Mouse (Mus musculus): ENCODE data around the gene Baz1a. TPM values are rescaled to one million over a fixed set of nuclear protein-coding genes. Genes with fewer than 3 reads are reported as not detected.

The Baz1a gene
- polyA plus RNA-seq, 1 experiment: 9.6 TPM

DNA sequence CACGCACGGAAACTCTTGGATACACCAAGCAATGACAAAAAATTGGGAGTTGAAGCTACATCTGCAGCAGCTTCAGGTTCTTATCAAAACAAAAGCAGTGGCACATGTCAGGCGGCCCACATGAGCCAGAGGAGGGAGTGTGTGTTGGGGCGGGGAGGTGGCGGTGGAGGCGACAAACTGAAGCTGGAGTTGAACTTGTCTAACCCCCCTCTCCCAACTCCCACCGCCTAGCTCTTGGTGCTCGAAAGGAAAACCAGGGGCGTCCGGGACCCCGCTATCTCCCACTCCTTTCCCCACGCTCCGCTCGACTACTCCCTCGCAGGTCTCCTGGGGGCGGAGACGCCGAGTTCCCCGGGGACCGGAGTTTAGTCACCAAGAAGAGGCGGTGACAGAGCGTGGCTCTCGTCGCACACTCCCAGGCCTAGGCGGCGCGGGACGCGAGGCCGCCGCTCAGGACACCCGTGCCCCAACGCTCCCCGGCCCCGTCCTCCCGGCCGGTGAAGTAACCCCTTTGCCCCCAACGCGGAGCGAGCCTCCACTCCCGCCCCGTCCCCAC, 29.4 kb downstream of the Baz1a start:
- Histone ChIP-seq H3K27me3 (ENCODE audit: control insufficient read depth, insufficient read depth, low read length) (no peaks in the 10 kb centered on the region), H3K4me1 (replicated peaks; ENCODE audit: control insufficient read depth, insufficient read depth, low read length) (peaks cover 7% of the 10 kb centered on the region), H3K36me3 (ENCODE audit: control insufficient read depth, insufficient read depth, low read length) (0 out of 2 replicates have a peak, but pooled peaks cover 3% of the 10 kb centered on the region), H3K27ac (ENCODE audit: control insufficient read depth, insufficient read depth, low read length) (peak overlapping the region; percentile 0; the same call in 1 of the 2 replicates), H3K4me3 (ENCODE audit: control insufficient read depth, insufficient read depth, low read length) (peak overlapping the region; percentile 60)
- WGBS: 2% methylated on average over 42 of the region's 42 CpGs
- TF ChIP-seq POLR2A (IDR thresholded peaks at IDR 0.05; ENCODE audit: control insufficient read depth, extremely low read depth, insufficient read depth, low read length, poor library complexity) (no peak), CTCF (IDR thresholded peaks at IDR 0.05; ENCODE audit: borderline replicate concordance, control insufficient read depth, extremely low read depth, insufficient read depth, low read length, poor library complexity) (no peak)
- DNase-seq: peak; percentile 63

DNA sequence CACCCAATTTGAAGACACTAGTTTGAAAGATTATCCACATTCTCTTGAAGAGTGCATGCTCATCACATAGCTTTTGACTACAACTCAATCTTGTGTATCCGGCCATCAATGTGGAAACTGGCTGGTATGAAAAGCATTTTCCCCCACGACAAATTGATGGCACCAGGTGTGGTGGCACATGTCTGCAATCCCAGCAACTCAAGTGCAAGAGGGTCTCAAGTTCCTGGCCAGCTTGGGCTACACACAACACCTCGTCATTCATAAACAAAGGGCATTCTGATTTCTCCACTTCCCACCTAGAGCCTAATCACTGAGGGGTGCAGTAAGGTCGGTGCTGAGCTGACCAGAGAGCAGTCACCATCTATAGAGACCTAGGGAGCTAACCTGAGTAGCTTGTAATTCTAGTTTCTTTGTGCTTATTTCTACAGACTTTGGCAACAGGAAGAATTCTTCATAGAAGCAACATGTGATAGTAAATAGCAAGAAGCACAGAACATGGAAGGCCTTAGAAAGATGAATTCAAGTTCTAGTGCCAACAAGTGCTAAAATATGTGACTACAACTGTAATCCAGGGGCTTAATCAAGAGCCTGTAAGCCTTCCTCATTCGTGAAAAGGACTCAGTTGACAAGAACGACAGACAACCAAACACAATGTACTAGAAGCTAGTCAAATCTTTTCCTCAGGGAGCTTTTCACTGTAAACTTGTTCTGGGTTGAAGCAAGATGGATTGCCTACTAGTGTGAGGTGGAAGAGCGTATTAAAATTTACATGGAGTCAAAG, 31.0 kb downstream of the Baz1a start:
- H3K36me3 ChIP-seq (ENCODE audit: control insufficient read depth, insufficient read depth, low read length): 0 out of 2 replicates have a peak, but pooled peaks cover 3% of the 10 kb centered on the region
- WGBS: 91% methylated on average over 7 of the region's 7 CpGs
- no peak for TF ChIP-seq CTCF (IDR thresholded peaks at IDR 0.05; ENCODE audit: borderline replicate concordance, control insufficient read depth, extremely low read depth, insufficient read depth, low read length, poor library complexity)
- TF ChIP-seq POLR2A (IDR thresholded peaks at IDR 0.05; ENCODE audit: control insufficient read depth, extremely low read depth, insufficient read depth, low read length, poor library complexity): no peak
- DNase-seq: no peak
- H3K27ac ChIP-seq (ENCODE audit: control insufficient read depth, insufficient read depth, low read length): no peak overlapping the region
- no peaks in the 10 kb centered on the region for H3K27me3 ChIP-seq (ENCODE audit: control insufficient read depth, insufficient read depth, low read length)
- peaks cover 7% of the 10 kb centered on the region for H3K4me1 ChIP-seq (replicated peaks; ENCODE audit: control insufficient read depth, insufficient read depth, low read length)
- no peak overlapping the region for H3K4me3 ChIP-seq (ENCODE audit: control insufficient read depth, insufficient read depth, low read length)

DNA sequence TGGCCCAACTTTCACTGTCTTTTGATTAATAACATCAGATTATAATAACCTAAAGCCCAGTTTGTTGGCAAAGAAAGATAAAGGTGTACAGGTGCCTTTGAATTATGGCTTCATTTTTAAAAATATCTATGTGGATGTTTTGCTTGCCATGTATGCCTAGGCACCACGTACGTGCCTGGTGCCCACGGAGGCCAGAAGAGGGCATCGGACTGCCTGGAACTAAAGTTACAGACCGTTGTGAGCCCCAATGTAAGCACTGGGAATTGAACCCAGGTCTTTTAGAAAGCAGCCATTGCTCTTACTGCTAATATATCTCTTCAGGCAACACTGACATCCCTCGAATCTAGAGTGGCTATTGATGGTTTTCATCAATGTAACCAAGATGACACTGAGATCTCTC, 32.2 kb downstream of the Baz1a start:
- 96% methylated on average over 6 of the region's 6 CpGs for WGBS

DNA sequence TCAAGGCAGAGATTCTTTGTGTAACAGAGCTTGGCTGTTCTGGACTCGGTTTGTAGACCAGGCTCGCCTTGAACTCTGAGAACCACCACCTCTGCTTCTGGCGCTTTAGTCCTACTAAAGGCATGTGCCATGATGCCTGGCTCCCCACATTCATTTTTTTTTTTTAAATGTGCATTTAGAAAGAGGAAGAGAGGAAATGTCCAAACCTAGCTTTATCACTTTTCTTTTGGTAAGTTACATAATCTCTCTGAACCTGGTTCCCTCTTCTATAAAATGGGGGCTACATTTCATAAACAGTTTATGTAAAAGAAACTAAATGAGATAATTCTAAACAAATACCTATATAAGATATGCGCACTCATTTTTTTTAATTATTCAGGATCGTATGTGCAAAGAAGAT, 33.2 kb downstream of the Baz1a start:
- no peak for DNase-seq

More for the DNA sequence above, 32.2 kb downstream of the Baz1a start:
- Histone ChIP-seq H3K4me1 (replicated peaks; ENCODE audit: control insufficient read depth, insufficient read depth, low read length) (peaks cover 7% of the 10 kb centered on the region), H3K4me3 (ENCODE audit: control insufficient read depth, insufficient read depth, low read length) (no peak overlapping the region), H3K27ac (ENCODE audit: control insufficient read depth, insufficient read depth, low read length) (no peak overlapping the region), H3K36me3 (ENCODE audit: control insufficient read depth, insufficient read depth, low read length) (0 out of 2 replicates have a peak, but pooled peaks cover 3% of the 10 kb centered on the region), H3K27me3 (ENCODE audit: control insufficient read depth, insufficient read depth, low read length) (no peaks in the 10 kb centered on the region)
- TF ChIP-seq CTCF (IDR thresholded peaks at IDR 0.05; ENCODE audit: borderline replicate concordance, control insufficient read depth, extremely low read depth, insufficient read depth, low read length, poor library complexity) (no peak), POLR2A (IDR thresholded peaks at IDR 0.05; ENCODE audit: control insufficient read depth, extremely low read depth, insufficient read depth, low read length, poor library complexity) (no peak)
- DNase-seq: no peak

DNA sequence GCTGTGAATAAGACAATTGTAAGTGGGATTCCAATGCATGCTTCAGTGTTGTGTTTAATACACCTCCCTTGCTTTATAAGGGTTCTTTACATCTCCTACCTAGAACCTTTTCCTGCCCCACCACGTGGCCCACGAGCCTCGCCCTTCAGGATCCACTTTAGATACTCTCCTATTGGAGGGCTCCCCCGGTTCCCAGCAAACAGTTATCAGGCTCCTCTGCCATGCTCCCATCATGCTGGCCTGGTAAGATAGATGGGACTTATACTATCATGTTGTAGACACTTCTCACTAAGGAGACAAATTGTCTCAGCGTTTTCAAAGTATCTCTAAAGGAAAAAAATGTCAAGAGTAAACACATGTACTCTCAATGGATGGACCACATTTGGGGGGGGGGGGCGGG, 33.6 kb downstream of the Baz1a start:
- Histone ChIP-seq H3K4me3 (ENCODE audit: control insufficient read depth, insufficient read depth, low read length) (no peak overlapping the region), H3K36me3 (ENCODE audit: control insufficient read depth, insufficient read depth, low read length) (0 out of 2 replicates have a peak, but pooled peaks cover 3% of the 10 kb centered on the region), H3K27ac (ENCODE audit: control insufficient read depth, insufficient read depth, low read length) (no peak overlapping the region), H3K4me1 (replicated peaks; ENCODE audit: control insufficient read depth, insufficient read depth, low read length) (peaks cover 7% of the 10 kb centered on the region), H3K27me3 (ENCODE audit: control insufficient read depth, insufficient read depth, low read length) (no peaks in the 10 kb centered on the region)
- DNase-seq: no peak
- WGBS: 91% methylated on average over 6 of the region's 6 CpGs
- no peak for TF ChIP-seq CTCF (IDR thresholded peaks at IDR 0.05; ENCODE audit: borderline replicate concordance, control insufficient read depth, extremely low read depth, insufficient read depth, low read length, poor library complexity)
- no peak for TF ChIP-seq POLR2A (IDR thresholded peaks at IDR 0.05; ENCODE audit: control insufficient read depth, extremely low read depth, insufficient read depth, low read length, poor library complexity)

More for the DNA sequence above, 33.2 kb downstream of the Baz1a start:
- Histone ChIP-seq H3K27ac (ENCODE audit: control insufficient read depth, insufficient read depth, low read length) (no peak overlapping the region), H3K36me3 (ENCODE audit: control insufficient read depth, insufficient read depth, low read length) (0 out of 2 replicates have a peak, but pooled peaks cover 3% of the 10 kb centered on the region), H3K4me1 (replicated peaks; ENCODE audit: control insufficient read depth, insufficient read depth, low read length) (peaks cover 7% of the 10 kb centered on the region), H3K4me3 (ENCODE audit: control insufficient read depth, insufficient read depth, low read length) (no peak overlapping the region), H3K27me3 (ENCODE audit: control insufficient read depth, insufficient read depth, low read length) (no peaks in the 10 kb centered on the region)
- TF ChIP-seq CTCF (IDR thresholded peaks at IDR 0.05; ENCODE audit: borderline replicate concordance, control insufficient read depth, extremely low read depth, insufficient read depth, low read length, poor library complexity) (no peak), POLR2A (IDR thresholded peaks at IDR 0.05; ENCODE audit: control insufficient read depth, extremely low read depth, insufficient read depth, low read length, poor library complexity) (no peak)
- 95% methylated on average over 5 of the region's 5 CpGs for WGBS

DNA sequence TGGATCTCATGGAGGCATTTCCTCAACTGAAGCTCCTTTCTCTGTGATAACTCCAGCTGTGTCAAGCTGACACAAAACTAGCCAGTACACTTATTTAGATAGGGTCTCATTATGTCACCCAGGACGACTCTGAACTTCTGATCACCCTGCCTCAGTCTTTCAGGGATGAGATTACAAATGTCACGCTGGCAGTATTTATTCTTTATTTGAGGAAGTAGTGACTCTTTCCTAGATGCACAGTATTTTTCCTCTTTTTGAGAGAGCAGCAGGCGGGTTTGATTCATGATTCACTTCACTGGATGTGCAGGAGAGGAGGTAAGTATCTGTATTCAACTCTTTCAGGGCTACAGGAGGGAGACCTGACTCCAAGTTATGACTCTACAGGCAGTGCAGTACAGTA, 45.1 kb downstream of the Baz1a start:
- Histone ChIP-seq H3K4me1 (replicated peaks; ENCODE audit: control insufficient read depth, insufficient read depth, low read length) (no peaks in the 10 kb centered on the region), H3K27ac (ENCODE audit: control insufficient read depth, insufficient read depth, low read length) (no peak overlapping the region), H3K36me3 (ENCODE audit: control insufficient read depth, insufficient read depth, low read length) (peaks cover 37% of the 10 kb centered on the region), H3K27me3 (ENCODE audit: control insufficient read depth, insufficient read depth, low read length) (no peaks in the 10 kb centered on the region), H3K4me3 (ENCODE audit: control insufficient read depth, insufficient read depth, low read length) (no peak overlapping the region)
- WGBS: 87% methylated on average over 3 of the region's 3 CpGs
- no peak for DNase-seq
- no peak for TF ChIP-seq CTCF (IDR thresholded peaks at IDR 0.05; ENCODE audit: borderline replicate concordance, control insufficient read depth, extremely low read depth, insufficient read depth, low read length, poor library complexity)
- no peak for TF ChIP-seq POLR2A (IDR thresholded peaks at IDR 0.05; ENCODE audit: control insufficient read depth, extremely low read depth, insufficient read depth, low read length, poor library complexity)

Measured in thymus, adult 2 months (tissue).